Mouse (Mus musculus) kidney, adult 2 months (tissue): ENCODE results near the gene Sec31b. TPM values are rescaled to one million over a fixed set of nuclear protein-coding genes. Genes with fewer than 3 reads are reported as not detected.

Experiments
- DNase-seq: peaks from one replicate; pipeline ENCODE4 v3.0.0; 2021
- H3K27ac ChIP-seq: fragments of 200-500 bp; 2 replicates; pipeline ENCODE4 v1.5.1; 2012; ENCODE audit warnings: low read depth, low read length, control low read depth, inconsistent platforms; ENCODE audit not compliant: insufficient read depth
- H3K27me3 ChIP-seq: fragments of 200-500 bp; replicated peaks from 2 replicates; pipeline ENCODE4 v1.6.1; 2012; ENCODE audit warnings: mild to moderate bottlenecking, moderate library complexity, low read length, inconsistent platforms; ENCODE audit not compliant: control insufficient read depth, insufficient read depth
- H3K36me3 ChIP-seq: fragments of 200-500 bp; 2 replicates; pipeline ENCODE4 v1.6.1; 2012; ENCODE audit warnings: mild to moderate bottlenecking, moderate library complexity, low read length, inconsistent platforms; ENCODE audit not compliant: control insufficient read depth, insufficient read depth
- H3K4me1 ChIP-seq: fragments of 200-500 bp; 2 replicates; pipeline ENCODE4 v1.6.1; 2011; ENCODE audit warnings: low read length; ENCODE audit not compliant: control insufficient read depth, insufficient read depth
- H3K4me3 ChIP-seq: fragments of 200-500 bp; 2 replicates; pipeline ENCODE4 v1.5.1; 2011; ENCODE audit warnings: mild to moderate bottlenecking, low read depth, low read length, control low read depth; ENCODE audit not compliant: insufficient read depth
- CTCF ChIP-seq: fragments of 200-500 bp; conservative IDR thresholded peaks from 2 replicates; pipeline ENCODE4 v1.5.1; 2011; ENCODE audit warnings: low read depth, mild to moderate bottlenecking, control low read depth, low read length, moderate library complexity, mixed read lengths; ENCODE audit not compliant: insufficient read depth, insufficient read length
- POLR2A ChIP-seq: fragments of 200-500 bp; IDR thresholded peaks from one replicate; pipeline ENCODE4 v1.6.1; 2011; ENCODE audit warnings: low read depth, low read length, control low read depth
- WGBS: fragments of 180-500 bp; shearing (Covaris S2); methylation state at CpG from one replicate; pipeline ENCODE4 v1.1.7; 2018; 5-methylcytosine and 5-hydroxymethylcytosine counted together
- polyA plus RNA-seq: library from polyadenylated mRNA; depleted of rRNA; stranded (reverse); fragments of >200 nt; gene quantifications from 2 replicates; pipeline ENCODE4 v1.2.3, GENCODE M21; 2012

The Sec31b gene
- polyA plus RNA-seq, 1 experiment, result 5.3 TPM

DNA sequence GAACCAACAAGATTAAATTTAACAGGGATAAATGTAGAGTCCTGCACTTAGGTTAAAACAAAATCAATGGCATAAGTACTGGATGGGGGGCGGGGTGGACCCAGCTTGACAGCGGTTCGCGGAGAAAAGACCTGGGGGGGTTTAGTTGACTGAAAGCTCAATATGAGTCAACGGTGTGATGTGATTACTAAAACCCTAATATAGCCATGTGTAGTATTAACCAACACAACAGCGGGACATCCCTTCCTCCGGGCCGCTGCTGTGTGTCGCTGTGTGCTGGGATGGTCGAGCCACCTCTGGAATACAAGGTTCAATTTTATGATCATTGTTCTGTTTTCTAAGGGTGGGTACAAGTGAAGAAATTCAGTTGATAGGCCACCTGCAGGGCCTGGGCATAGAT lies 36.4 kb upstream of the Sec31b start:
- no peaks in the 10 kb centered on the region for H3K36me3 ChIP-seq
- TF ChIP-seq POLR2A (no peak), CTCF (no peak)
- 75% methylated on average over 10 of the region's 10 CpGs for WGBS
- no peaks in the 10 kb centered on the region for H3K27me3 ChIP-seq
- no peak for DNase-seq
- no peak overlapping the region for H3K27ac ChIP-seq
- no peak overlapping the region for H3K4me3 ChIP-seq
- no peaks in the 10 kb centered on the region for H3K4me1 ChIP-seq

GRCm38 (mm10) chr19:44578038-44578437 lies 32.4 kb upstream of the Sec31b start:
- WGBS, result 82% methylated on average over 1 of the region's 1 CpGs
- no peak overlapping the region for H3K4me3 ChIP-seq
- no peaks in the 10 kb centered on the region for H3K4me1 ChIP-seq
- H3K27me3 ChIP-seq, result no peaks in the 10 kb centered on the region
- H3K36me3 ChIP-seq, result no peaks in the 10 kb centered on the region
- no peak for DNase-seq
- TF ChIP-seq POLR2A (no peak), CTCF (no peak)
- H3K27ac ChIP-seq, result no peak overlapping the region

DNA sequence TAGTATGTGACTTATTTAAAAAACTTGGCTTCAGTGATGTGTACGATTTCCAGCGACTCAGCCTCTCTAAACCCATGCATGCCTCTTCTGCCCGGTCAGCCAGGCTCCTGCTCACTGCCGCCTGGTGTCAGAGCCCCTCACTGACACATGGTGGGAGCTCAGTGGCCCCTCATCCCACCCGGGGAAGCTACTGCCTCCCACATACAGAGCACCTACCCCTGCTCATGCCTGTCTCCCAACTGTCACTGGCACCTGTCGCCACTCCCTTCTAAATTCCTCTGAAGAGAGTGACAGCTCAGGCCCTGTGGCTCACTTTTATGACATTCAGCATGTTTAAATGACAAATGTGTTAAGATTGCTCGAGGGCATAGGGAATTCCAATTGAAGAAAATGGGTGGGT lies 30.6 kb upstream of the Sec31b start:
- Histone ChIP-seq H3K4me1 (no peaks in the 10 kb centered on the region), H3K27me3 (no peaks in the 10 kb centered on the region), H3K27ac (no peak overlapping the region), H3K4me3 (no peak overlapping the region), H3K36me3 (no peaks in the 10 kb centered on the region)
- DNase-seq, result no peak
- whole genome bisulfite sequencing, result 65% methylated on average over 7 of the region's 7 CpGs
- TF ChIP-seq POLR2A (no peak), CTCF (no peak)

DNA sequence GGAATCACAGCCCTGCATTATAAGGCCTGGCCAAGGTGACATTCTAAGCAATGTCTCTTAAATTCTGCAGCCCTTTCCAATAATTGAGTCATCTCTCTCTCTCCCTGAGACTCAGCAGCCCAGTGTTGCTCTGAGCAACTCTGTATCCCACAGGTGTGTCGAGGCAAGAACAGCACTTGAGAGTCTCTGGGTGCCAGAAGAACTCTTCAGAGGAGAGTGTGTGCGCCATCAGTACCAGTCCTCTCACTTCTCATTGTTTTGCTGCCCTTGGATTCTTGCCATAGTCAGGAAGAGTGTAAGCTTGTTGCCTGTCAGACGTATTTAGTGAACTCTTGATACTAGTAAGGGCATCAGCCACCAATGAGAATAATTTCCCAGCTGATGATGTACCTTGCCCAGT lies 22.1 kb upstream of the Sec31b start:
- Histone ChIP-seq H3K36me3 (peaks cover 7% of the 10 kb centered on the region), H3K27me3 (no peaks in the 10 kb centered on the region), H3K4me3 (no peak overlapping the region), H3K4me1 (peaks cover 4% of the 10 kb centered on the region; the same call in 1 of the 2 replicates), H3K27ac (no peak overlapping the region)
- WGBS, result 61% methylated on average over 3 of the region's 3 CpGs
- TF ChIP-seq CTCF, result no peak
- TF ChIP-seq POLR2A, result no peak
- DNase-seq, result peak; percentile 48

- 88% methylated on average over 14 of the region's 14 CpGs for WGBS
- no peak for TF ChIP-seq CTCF
- no peak for TF ChIP-seq POLR2A
- H3K27ac ChIP-seq, result no peak overlapping the region
- no peak overlapping the region for H3K4me3 ChIP-seq
- no peaks in the 10 kb centered on the region for H3K27me3 ChIP-seq
- H3K4me1 ChIP-seq, result peaks cover 4% of the 10 kb centered on the region; the same call in 1 of the 2 replicates
- DNase-seq, result no peak
- peaks cover 2% of the 10 kb centered on the region for H3K36me3 ChIP-seq
Observed at GRCm38 (mm10) chr19:44564006-44564405, 18.3 kb upstream of the Sec31b start.

- H3K27me3 ChIP-seq, result no peaks in the 10 kb centered on the region
- peak within 1 kb of the TSS; percentile 58 for H3K27ac ChIP-seq
- peak; percentile 98 for DNase-seq
- peak within 1 kb of the TSS; percentile 58 for H3K4me3 ChIP-seq
- H3K4me1 ChIP-seq, result peaks cover 4% of the 10 kb centered on the region; the same call in 1 of the 2 replicates
- TF ChIP-seq POLR2A, result no peak
- peak; percentile 92 for TF ChIP-seq CTCF
- WGBS, result under 1% methylated on average over 33 of the region's 33 CpGs
- peaks cover 2% of the 10 kb centered on the region for H3K36me3 ChIP-seq
Observed at GRCm38 (mm10) chr19:44562652-44563206, 17.1 kb upstream of the Sec31b start, which contains the start of gene Hif1an. Gene Hif1an, plus strand, starts transcription at chr19:44562850.

- DNase-seq, result peak; percentile 98
- H3K4me1 ChIP-seq, result peaks cover 4% of the 10 kb centered on the region; the same call in 1 of the 2 replicates
- H3K36me3 ChIP-seq, result peaks cover 12% of the 10 kb centered on the region; the same call in 1 of the 2 replicates
- TF ChIP-seq CTCF, result no peak
- TF ChIP-seq POLR2A, result peak; percentile 84
- peak within 1 kb of the TSS; percentile 88 for H3K27ac ChIP-seq
- peak within 1 kb of the TSS; percentile 90 for H3K4me3 ChIP-seq
- under 1% methylated on average over 50 of the region's 50 CpGs for WGBS
- H3K27me3 ChIP-seq, result no peaks in the 10 kb centered on the region
Observed at GRCm38 (mm10) chr19:44554861-44555590, 9.4 kb upstream of the Sec31b start, which contains the start of gene Ndufb8. Gene Ndufb8, minus strand, starts transcription at chr19:44555440.
